Mouse (Mus musculus) forebrain, embryonic 14.5 days (tissue): Measurements from ENCODE around the gene Zfp787. TPM values are rescaled to one million over a fixed set of nuclear protein-coding genes. Genes with fewer than 3 reads are reported as not detected.
"Not testable (repeated sequence)": the region's sequence is repeated elsewhere in the genome, so short reads cannot be mapped to it uniquely, and the experiment has no call there.

Experiments
- ATAC-seq: fragments of 200-750 bp; cut with Nextera tagmentation; 2 replicates; pipeline ENCODE4 v1.8.0; 2017; ENCODE audit warnings: mild to moderate bottlenecking, moderate library complexity
- DNase-seq: peaks from one replicate; pipeline ENCODE4 v3.0.0-alpha.2; 2015; ENCODE audit warnings: low spot score
- H3K27ac ChIP-seq: fragments of 300-500 bp; sonication (generic); 2 replicates; pipeline ENCODE4 v1.5.1; 2014; ENCODE audit warnings: low read depth, mild to moderate bottlenecking, control low read depth, low read length, moderate library complexity
- H3K27me3 ChIP-seq: fragments of 300-500 bp; sonication (generic); replicated peaks from 2 replicates; pipeline ENCODE4 v1.6.1; 2014; ENCODE audit warnings: low read length, control low read depth, mixed read lengths; ENCODE audit not compliant: control insufficient read depth, insufficient read depth
- H3K36me3 ChIP-seq: fragments of 300-500 bp; sonication (generic); 2 replicates; pipeline ENCODE4 v1.6.1; 2014; ENCODE audit warnings: low read length, control low read depth; ENCODE audit not compliant: control insufficient read depth, insufficient read depth
- H3K4me1 ChIP-seq: fragments of 300-500 bp; sonication (generic); 2 replicates; pipeline ENCODE4 v1.6.1; 2014; ENCODE audit warnings: antibody characterized with exemption, low read length, control low read depth; ENCODE audit not compliant: control insufficient read depth, insufficient read depth
- H3K4me2 ChIP-seq: fragments of 300-500 bp; sonication (generic); 2 replicates; pipeline ENCODE4 v1.6.1; 2014; ENCODE audit warnings: mild to moderate bottlenecking, control low read depth, low read length
- H3K4me3 ChIP-seq: fragments of 300-500 bp; sonication (generic); 2 replicates; pipeline ENCODE4 v1.5.1; 2014; ENCODE audit warnings: low read depth, low read length, control low read depth
- H3K9ac ChIP-seq: fragments of 300-500 bp; sonication (generic); 2 replicates; pipeline ENCODE4 v1.6.1; 2014; ENCODE audit warnings: mild to moderate bottlenecking, low read length, control low read depth, moderate library complexity
- H3K9me3 ChIP-seq: fragments of 300-500 bp; sonication (generic); replicated peaks from 2 replicates; pipeline ENCODE4 v1.6.1; 2016; ENCODE audit warnings: low read length, control low read depth, mixed read lengths; ENCODE audit not compliant: control insufficient read depth
- WGBS: fragments of 180-500 bp; shearing (Covaris S2); extraction: QIAGEN DNeasy Blood & Tissue Kit; methylation state at CpG from one replicate; pipeline ENCODE4 v1.1.7; 2014; 5-methylcytosine and 5-hydroxymethylcytosine counted together
- polyA plus RNA-seq: library from polyadenylated mRNA; unstranded; fragments of >200 nt; fragmentation: Nextera tagmentation; extraction: Ambion mirVana; gene quantifications from 2 replicates; pipeline ENCODE4 v1.2.1, GENCODE M21; 2014

Gene Zfp787
- polyA plus RNA-seq, 1 experiment from 2014 or later = 13.8 TPM

- not testable (repeated sequence) for DNase-seq, H3K4me2 ChIP-seq, H3K4me3 ChIP-seq, H3K9ac ChIP-seq, H3K9me3 ChIP-seq, H3K27ac ChIP-seq, H3K36me3 ChIP-seq, H3K27me3 ChIP-seq, H3K4me1 ChIP-seq, ATAC-seq
- 67% methylated on average over 1 of the region's 1 CpGs for WGBS
Observed at GRCm38 (mm10) chr7:6121128-6121527, 34.7 kb downstream of the Zfp787 start.

GRCm38 (mm10) chr7:6120104-6120503 lies 35.7 kb downstream of the Zfp787 start:
- H3K9ac ChIP-seq, H3K4me2 ChIP-seq, ATAC-seq, H3K4me3 ChIP-seq, H3K4me1 ChIP-seq, H3K27ac ChIP-seq, H3K9me3 ChIP-seq, DNase-seq, H3K36me3 ChIP-seq, H3K27me3 ChIP-seq: not testable (repeated sequence)
- 80% methylated on average over 2 of the region's 2 CpGs for WGBS

GRCm38 (mm10) chr7:6119501-6119900 lies 36.3 kb downstream of the Zfp787 start:
- DNase-seq (no peak), ATAC-seq (no peak)
- WGBS = 78% methylated on average over 3 of the region's 3 CpGs
- Histone ChIP-seq H3K4me3 (no peak overlapping the region), H3K9me3 (no peaks in the 10 kb centered on the region), H3K9ac (no peak overlapping the region), H3K27me3 (no peaks in the 10 kb centered on the region), H3K4me1 (no peaks in the 10 kb centered on the region), H3K4me2 (no peak overlapping the region), H3K36me3 (no peaks in the 10 kb centered on the region), H3K27ac (no peak overlapping the region)

Other genes starting within 250 kb of the Zfp787 start
- gene Vmn1r65, start 145.0 kb downstream of the Zfp787 start, polyA plus RNA-seq = not detected in 2 replicates
- gene Nlrp4c, start 110.8 kb downstream of the Zfp787 start, polyA plus RNA-seq = not detected in 2 replicates
- 88.2 and 96.3 TPM in 2 replicates for gene Zfp444, start 16.2 kb upstream of the Zfp787 start, polyA plus RNA-seq
- gene Galp, start 41.1 kb upstream of the Zfp787 start, polyA plus RNA-seq = not detected in 2 replicates
- gene Zscan5b, start 66.3 kb upstream of the Zfp787 start, polyA plus RNA-seq = not detected in 2 replicates
- not detected in 2 replicates for gene Epp13, start 96.7 kb upstream of the Zfp787 start, polyA plus RNA-seq
- 11.7 and 13.5 TPM in 2 replicates for gene Zfp667, start 130.6 kb upstream of the Zfp787 start, polyA plus RNA-seq
- gene Zfp583, start 175.3 kb upstream of the Zfp787 start, polyA plus RNA-seq = 7.7 and 12.2 TPM in 2 replicates
- 1.7 and 2.7 TPM in 2 replicates for gene Gm3854, start 187.8 kb upstream of the Zfp787 start, polyA plus RNA-seq
- gene Zfp78, start 207.3 kb upstream of the Zfp787 start, polyA plus RNA-seq = 4.5 and 5.9 TPM in 2 replicates
- gene Zfp28, start 227.3 kb upstream of the Zfp787 start, polyA plus RNA-seq = 15.8 and 18.4 TPM in 2 replicates
- 3.0 and 3.5 TPM in 2 replicates for gene Smim17, start 242.7 kb upstream of the Zfp787 start, polyA plus RNA-seq